Mouse (Mus musculus) c-Kit-positive CD71-positive TER-119-negative erythroid progenitor cells, embryonic 14.5 days (primary cell): ENCODE measurements at regions not wholly inside any gene's neighbourhood (a gene's known extent, or its start where the extent isn't known, plus 50 kb on each side); places are given as distances from the start of the nearest gene placed in this dataset.

Source experiments
- DNase-seq: peaks from one replicate; pipeline ENCODE4 v3.0.0-alpha.2; 2013; ENCODE audit warnings: low read depth

DNA sequence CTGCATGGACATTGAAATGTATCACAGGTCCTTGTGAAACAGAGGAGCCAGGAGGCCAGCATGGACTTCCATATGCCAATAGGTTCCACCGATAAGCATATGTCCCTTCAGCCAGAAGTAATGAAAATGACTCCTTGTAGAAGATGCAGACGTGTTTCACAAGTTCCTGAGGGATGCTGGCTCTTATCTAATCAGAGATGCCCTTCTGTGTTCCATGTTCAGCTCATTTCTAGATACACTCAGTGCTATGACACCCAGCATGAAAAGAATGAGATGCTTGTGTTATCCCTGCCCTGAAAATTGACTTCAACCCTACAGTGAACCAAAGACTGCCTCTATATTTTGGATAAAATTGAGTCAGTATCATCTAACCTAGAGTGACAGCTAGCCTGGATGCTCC lies 53.8 kb upstream of the Elac2 start:
- no peak for DNase-seq

DNA sequence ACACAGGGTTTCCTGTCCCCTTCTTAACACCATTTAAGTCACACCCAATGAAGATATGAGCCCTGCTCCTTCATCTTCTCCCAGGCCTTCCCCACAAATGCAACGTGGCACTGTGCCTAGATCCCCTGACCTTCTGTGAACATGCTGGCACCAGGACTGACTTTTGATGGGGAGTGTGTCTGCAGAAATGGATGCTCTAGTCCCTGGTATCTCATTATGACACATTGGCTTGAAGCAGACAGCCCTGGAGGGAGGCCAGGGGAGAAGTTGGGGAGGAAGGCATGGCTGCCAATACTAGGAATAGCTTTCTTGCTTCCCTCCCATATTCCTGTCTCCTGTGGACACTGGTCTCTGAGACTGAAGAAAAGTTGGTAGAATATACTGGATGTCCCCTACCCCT lies 52.9 kb upstream of the Elac2 start:
- DNase-seq: no peak
